Mouse (Mus musculus) cortical plate, adult 2 months (tissue): ENCODE measurements around the gene Hoxa10.

Source experiments
- CTCF ChIP-seq: fragments of 200-500 bp; IDR thresholded peaks from 2 replicates; pipeline ENCODE4 v1.5.1; 2011; ENCODE audit warnings: mild to moderate bottlenecking, control low read depth, low read length; ENCODE audit not compliant: insufficient read depth; ENCODE audit errors: extremely low read depth
- POLR2A ChIP-seq: fragments of 200-500 bp; IDR thresholded peaks from 2 replicates; pipeline ENCODE4 v1.6.1; 2011; ENCODE audit warnings: mild to moderate bottlenecking, low read length, control low read depth; ENCODE audit not compliant: insufficient read depth; ENCODE audit errors: extremely low read depth

- TF ChIP-seq CTCF (no peak), POLR2A (no peak)
These were observed 24.8 kb upstream of the Hoxa10 start for GRCm38 (mm10) chr6:52265306-52265912.
